Mouse (Mus musculus) embryo, embryonic 11 days (tissue): ENCODE results near the gene Rnf157.
"Not testable (repeated sequence)": the region's sequence is repeated elsewhere in the genome, so short reads cannot be mapped to it uniquely, and the experiment has no call there.

Experiments used
- DNase-seq: peaks from one replicate; pipeline ENCODE4 v3.0.0-alpha.2; 2015

Gene Rnf157

GRCm38 (mm10) chr11:116433356-116434286, 20.8 kb upstream of the Rnf157 start, which contains the start of gene Ubald2:
Gene Ubald2 (plus strand): TSS chr11:116434094.
- peak; percentile 100 for DNase-seq

- no peak for DNase-seq
These were observed 19.9 kb upstream of the Rnf157 start for GRCm38 (mm10) chr11:116432593-116433355.

GRCm38 (mm10) chr11:116432127-116432526, 19.3 kb upstream of the Rnf157 start:
- no peak for DNase-seq

- no peak for DNase-seq
These were observed 18.7 kb upstream of the Rnf157 start for GRCm38 (mm10) chr11:116431428-116432077.

- DNase-seq: no peak
These were observed 18.0 kb upstream of the Rnf157 start for GRCm38 (mm10) chr11:116430723-116431427.

GRCm38 (mm10) chr11:116429862-116430613, 17.2 kb upstream of the Rnf157 start:
- DNase-seq: no peak

- no peak for DNase-seq
These were observed 16.3 kb upstream of the Rnf157 start for GRCm38 (mm10) chr11:116428872-116429859.

- DNase-seq: no peak
These were observed 14.2 kb upstream of the Rnf157 start for GRCm38 (mm10) chr11:116426852-116427575.

- DNase-seq: not testable (repeated sequence)
These were observed 13.5 kb upstream of the Rnf157 start for GRCm38 (mm10) chr11:116426328-116426727.

GRCm38 (mm10) chr11:116424621-116425407, 12.0 kb upstream of the Rnf157 start:
- no peak for DNase-seq

- no peak for DNase-seq
These were observed 11.2 kb upstream of the Rnf157 start for GRCm38 (mm10) chr11:116423782-116424620.

- DNase-seq: no peak
These were observed 10.4 kb upstream of the Rnf157 start for GRCm38 (mm10) chr11:116423214-116423613.

- no peak for DNase-seq
These were observed 9.7 kb upstream of the Rnf157 start for GRCm38 (mm10) chr11:116422562-116422961.

GRCm38 (mm10) chr11:116421102-116421501, 8.3 kb upstream of the Rnf157 start:
- DNase-seq: no peak

- DNase-seq: no peak
These were observed 6.1 kb upstream of the Rnf157 start for GRCm38 (mm10) chr11:116418841-116419462.

- DNase-seq: peak; percentile 83
These were observed 5.5 kb upstream of the Rnf157 start for GRCm38 (mm10) chr11:116418194-116418840.

GRCm38 (mm10) chr11:116417054-116417453, 4.2 kb upstream of the Rnf157 start:
- no peak for DNase-seq
